Mouse (Mus musculus) cerebellum, postnatal 10 days (tissue): ENCODE data around the gene 9530077C05Rik.
A peak's percentile ranks its signal among the peaks of the same experiment; 100 is the strongest.

Experiments
- DNase-seq, 2 experiments: peaks; one replicate each; pipeline ENCODE4 v3.0.0; 2021; ENCODE audit warnings: mixed read lengths in 2 of 2

9530077C05Rik gene

DNA sequence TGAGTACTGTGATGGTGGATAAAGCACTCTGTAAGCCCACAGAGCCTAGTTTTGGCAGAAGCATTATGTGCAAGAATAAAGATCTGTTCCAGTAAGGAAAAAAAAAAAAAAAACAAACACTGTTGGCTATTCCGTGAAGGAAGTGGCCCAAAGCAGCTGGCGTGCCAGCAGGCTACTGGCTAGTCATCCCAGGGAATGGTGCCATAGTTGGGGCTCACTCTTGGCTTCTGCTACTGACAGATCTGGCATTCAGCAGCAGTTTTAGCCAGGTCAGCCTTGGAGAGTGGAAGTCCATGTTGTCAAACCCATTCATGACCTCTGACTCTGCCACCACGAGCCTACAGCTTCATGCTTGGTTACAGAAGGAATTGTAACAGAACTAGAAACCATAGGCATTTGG lies 50.6 kb downstream of the 9530077C05Rik start:
- DNase-seq: peak; percentile 96 to 97

DNA sequence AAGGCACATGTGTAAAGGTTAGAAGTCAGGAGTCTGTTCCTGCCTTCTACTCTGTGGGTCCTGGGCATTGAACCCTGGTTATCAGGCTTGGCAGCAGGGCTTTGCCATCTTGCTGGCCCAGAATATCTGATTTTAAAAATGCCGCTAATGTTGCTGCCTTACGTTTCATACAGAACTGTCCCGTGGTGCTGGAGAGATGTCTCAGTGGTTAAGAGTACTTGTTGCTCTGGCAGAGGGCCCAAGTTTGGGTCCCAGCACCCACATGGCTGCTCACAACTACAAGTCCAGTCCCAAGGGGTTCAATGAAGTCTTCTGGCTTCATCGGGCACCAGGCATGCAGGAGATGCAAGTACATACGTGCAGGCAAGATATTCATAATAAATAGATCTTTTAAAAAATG lies 54.9 kb downstream of the 9530077C05Rik start:
- peak in 1 of 2 experiments; percentile 25 for DNase-seq

DNA sequence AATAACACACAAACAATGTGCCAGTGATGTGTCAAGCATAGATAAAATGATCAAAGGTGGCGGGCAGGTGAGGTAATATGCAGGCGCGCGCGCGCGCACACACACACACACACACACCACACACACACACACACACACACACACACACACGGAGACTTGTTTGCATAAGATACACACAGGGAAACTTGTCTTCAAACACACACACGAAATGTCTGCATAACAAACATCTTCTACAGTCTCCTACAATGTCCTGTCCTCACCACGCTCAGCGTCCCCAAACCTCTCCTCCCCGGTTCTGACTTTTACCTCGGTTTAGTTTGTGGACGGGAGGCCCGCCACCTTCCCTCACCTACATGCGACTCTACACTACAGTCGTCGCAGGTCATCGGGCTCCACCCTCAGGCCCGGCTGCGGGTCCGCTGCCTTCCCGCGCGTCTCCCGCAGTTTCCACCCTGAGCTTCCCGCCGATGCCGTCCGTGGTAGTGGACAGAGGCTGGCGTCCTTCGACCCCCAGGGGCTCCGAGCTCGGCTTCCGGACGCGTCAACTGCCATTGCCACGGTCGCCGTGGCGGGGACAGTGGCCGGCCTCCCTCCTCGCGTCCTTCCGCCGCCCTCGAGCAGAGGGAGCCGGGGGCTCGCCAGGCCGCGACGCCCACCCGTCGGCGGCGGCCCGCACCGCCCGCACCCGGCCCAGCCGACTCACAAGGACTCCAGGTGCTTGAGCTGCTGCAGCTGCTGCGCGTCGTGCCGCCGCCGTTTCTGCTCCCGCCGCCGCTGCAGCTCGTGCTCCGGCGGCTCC lies 56.3 kb downstream of the 9530077C05Rik start:
- peak; percentile 69 to 70 for DNase-seq

DNA sequence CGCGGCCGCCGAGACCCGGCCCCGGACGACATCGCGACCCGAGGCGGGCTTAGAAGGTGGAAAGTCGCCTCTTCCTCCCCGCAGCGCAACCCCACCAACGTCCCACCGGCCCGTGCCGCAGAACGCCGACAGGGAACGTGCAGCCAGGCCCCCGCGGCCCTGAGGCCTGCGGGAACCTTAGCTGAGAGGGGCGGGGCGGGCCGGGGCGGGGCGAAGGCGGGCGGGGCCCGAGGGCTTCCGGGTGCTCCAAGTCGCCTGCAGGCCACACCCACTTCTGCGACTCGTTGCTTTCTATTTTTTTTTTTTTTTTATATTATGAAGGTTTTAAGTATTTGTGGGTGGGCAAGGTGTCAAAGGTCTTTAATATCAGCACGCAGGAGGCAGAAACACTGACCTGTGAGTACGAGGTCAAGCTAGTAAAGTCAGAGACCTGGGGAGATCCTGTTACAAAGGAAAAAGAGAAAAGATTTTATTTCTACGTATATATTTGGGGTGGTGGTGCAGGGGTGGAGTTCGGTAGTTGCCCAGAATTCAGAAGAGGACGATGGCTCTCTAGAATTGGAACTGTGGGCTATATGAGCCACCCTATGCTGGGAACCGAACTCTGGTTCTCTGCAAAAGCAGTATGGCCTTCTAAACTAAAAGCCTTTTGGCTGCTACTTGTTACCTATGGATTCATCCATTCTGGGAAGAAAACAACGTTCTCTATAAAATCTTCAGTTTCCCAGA lies 57.0 kb downstream of the 9530077C05Rik start:
- peak; percentile 77 to 82 for DNase-seq

DNA sequence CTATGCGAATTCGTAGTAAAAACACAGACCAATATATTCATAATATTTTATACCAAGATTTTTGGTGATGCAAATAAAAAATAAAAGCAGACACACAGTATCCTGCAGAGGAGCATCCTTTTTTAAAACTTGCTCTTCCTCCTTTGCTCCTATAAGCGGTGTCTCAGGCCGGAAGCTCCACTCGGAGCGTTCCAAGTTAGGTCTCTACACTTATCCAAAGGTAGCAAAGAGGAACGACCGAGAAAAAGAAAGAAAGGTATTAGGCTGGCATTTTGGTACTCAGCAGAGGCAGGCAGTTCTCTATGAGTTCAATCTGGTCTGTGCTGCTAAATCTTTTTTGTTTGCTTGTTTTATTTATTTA lies 57.6 kb downstream of the 9530077C05Rik start:
- no peak for DNase-seq

DNA sequence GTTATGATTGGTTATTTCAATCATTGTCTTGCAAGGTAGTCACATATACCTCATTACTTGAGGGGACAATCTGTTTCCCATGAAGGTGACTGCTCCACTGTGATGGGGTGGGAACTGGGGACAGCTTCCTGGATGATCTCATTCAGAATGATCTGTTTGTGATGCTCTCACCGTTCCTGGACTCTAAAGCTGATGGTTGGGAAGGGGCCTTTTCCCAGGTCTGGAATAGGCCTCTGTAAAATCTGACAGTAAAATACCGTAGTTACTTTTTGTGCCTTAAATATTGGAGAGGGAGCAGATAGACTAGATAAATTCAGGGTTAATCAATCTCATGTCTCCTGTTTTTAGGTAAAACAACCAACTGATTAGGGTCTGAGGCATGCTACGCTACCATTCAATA lies 58.3 kb downstream of the 9530077C05Rik start, which contains the start of gene Rp9:
TSS of gene Rp9 (minus strand) at position 101 of the 400 bp plus-strand sequence.
- DNase-seq: no peak

DNA sequence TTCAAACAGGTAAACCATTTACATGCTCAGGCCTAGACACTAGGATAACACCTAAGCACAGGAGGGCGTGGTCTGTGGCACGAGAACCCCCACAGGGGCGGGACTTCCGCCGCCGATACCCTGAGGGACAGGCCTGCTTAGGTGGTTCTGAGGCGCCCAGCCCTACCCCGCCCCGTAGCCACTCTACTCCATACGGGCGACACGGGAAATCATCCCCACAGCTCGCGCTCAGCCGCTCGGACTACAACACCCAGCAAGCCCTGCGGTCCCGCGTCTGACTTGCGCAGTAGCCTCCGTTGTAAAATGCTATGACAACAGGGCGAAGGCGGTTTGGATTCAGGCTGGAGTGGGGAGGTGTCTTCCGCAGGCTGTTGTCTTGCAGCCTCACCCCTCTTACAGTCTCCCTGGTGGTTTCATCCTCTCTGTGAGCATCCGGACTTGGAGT lies 64.1 kb downstream of the 9530077C05Rik start, which contains the start of gene Bbs9:
TSS of gene Bbs9 (plus strand) at position 292 of the 445 bp plus-strand sequence.
- peak; percentile 93 to 96 for DNase-seq

DNA sequence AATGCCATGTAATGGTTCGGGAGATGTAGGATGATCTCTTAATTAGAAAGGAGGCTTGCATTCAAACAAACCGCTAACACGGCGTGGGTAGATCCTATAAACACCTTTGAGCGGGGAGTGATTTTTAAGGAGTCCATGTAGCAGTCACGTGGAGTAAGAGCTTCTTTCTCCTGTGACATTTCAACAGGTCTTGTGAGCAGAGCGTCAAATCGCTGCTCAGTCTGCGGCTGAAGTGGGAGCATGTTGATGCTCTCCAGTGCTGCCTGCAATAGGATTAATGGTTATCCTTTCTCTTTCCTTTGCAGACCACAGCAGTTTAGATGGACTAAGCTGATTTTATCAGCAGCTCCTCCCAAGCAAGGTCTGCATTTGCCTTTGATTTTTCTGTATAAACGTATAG lies 65.0 kb downstream of the 9530077C05Rik start:
- DNase-seq: peak in 1 of 2 experiments; percentile 25

DNA sequence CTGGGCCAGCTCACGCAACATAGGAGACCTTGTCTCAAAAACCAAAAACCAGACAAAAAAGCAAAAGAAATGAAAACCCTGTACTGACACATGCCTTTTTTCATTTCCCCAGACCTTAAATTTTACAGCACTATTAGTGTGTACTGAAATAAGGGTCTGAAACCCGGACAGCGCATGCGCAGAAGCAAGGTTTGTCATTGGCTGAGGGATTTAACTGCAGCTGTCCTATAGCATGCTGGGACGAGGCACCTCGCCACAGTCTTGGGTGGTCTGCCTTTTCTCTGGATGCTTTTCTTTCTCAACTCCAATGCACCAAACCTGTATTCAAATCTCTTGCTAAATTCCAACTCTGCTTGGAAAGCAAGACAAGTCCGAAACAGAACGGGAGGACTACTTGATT lies 67.6 kb downstream of the 9530077C05Rik start:
- DNase-seq: no peak

DNA sequence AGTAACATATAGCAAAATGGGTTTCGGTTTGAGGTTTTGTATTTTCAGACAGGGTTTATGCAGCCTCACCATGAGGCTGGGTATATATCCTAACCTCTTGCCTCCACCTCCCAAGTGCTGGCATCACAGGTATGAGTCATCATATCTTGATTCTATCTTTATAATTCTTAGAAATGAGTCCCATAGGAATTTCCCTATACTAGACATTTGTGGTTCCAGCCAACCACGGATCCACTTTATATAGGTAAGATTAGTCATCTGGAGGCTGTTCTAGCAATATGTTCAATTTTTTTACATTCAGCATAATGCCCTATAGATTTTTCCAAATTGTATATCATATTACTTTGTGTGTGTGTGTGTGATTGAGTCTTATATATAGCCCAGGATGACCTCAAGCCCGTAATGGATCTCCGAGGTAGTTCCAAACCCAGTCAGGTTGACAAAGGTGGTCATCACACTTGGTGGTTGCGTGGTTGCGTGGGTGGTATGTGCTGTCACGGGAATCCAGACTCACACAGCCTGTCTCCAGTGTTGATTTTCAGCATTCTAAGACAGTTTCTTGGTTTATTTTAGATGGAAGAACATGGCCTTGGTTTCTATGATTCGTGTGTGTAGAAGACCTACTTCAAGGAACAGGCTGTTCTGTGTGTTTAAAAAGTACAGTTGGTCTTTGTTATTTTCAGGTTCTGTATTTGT lies 72.7 kb downstream of the 9530077C05Rik start:
- no peak for DNase-seq

DNA sequence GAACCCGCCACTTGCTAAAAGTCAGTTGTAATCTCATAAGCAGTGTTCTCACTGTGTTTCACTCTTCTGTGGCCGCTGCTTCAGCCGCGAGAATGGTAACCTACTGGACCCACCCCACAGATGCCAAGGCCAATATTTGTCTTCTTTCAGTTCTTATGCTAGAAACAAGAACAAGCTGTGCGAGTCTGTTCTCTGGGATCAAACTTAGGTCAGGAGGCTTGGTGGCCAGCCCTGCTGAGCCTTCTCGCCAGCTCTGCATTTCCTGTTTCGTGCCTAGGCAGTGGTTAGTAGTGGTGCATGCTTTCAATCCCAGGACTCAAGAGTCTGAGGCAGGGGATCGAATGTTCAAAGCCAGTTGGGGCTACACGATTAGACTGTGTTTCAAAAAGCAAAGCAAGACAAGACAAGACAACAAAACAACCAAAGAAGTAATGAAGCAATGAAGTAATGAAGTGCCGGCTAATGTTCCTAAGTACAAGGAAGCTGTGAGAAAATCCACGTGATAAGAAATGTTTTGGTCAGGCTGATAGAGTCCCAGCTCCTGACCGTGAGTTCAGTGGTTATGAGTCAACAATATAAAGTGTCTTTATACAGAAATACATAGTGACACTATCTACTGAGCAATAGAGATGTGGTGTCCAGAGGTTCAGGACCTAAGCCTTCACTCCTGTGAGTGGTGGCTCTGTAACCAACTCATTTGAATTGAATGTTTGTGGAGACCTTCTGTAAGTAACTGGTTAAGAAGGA lies 73.4 kb downstream of the 9530077C05Rik start:
- no peak for DNase-seq

DNA sequence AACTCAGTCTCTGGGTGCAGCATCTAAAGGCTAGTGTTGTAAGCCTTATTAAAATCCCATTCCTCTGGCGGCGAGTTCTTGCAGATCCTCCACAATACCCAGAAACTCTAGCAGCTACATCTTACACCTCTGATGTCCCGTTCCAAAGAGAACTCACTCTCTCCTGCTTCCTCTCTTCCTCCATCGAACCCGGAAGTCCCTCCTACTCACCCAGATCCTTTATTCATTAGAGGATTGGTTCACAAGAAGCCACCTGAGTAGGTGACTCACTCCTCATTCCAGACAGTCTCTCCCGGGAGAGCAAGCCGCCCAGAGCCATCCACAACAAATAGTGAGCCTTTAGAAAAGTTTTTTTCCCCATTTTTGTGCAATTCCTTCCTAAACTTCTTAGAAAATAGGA lies 74.9 kb downstream of the 9530077C05Rik start:
- no peak for DNase-seq

DNA sequence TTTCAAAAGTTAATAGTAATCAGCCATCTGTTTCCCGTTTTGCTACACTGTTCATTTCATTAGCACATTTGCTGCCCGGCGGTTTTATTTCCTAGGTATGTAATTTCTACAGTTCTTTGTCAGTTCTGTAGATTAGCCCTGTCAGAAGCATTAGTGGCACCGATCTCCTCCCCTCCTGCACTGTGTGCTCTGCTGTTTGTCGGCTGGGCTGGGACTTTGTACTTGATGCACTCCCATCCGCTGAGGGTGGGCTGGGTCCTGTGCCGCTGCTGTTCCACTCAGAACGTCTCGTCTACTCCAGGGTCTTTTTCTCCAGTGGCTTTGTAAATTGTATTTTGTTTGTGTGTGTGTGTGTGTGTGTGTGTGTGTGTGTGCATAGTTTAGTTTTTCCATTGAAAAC lies 77.7 kb downstream of the 9530077C05Rik start:
- DNase-seq: no peak
